Mouse (Mus musculus): ENCODE results near the gene Cldn15. TPM values are rescaled to one million over a fixed set of nuclear protein-coding genes. Genes with fewer than 3 reads are reported as not detected.

Cldn15 gene
- total RNA-seq (2023): 1 to 10 TPM; 1.2 to 1.6 TPM

GRCm38 (mm10) chr5:136966331-136966730 lies at the start of gene Cldn15:
Gene Cldn15 (plus strand): TSS chr5:136966616.

GRCm38 (mm10) chr5:136953015-136953414 lies 13.4 kb upstream of the Cldn15 start, which contains the start of gene Fis1:
Gene Fis1 (plus strand): TSS chr5:136953275.

GRCm38 (mm10) chr5:136986695-136987137 lies 20.3 kb downstream of the Cldn15 start, which contains the start of gene Plod3:
Gene Plod3 (plus strand): TSS chr5:136987019.

GRCm38 (mm10) chr5:136987934-136988271 lies 21.5 kb downstream of the Cldn15 start, which contains the start of gene Znhit1:
Gene Znhit1 (minus strand): TSS chr5:136988021.

Other genes starting within 250 kb of the Cldn15 start
- gene Col26a1, start 83.4 kb upstream of the Cldn15 start, total RNA-seq (2023): not detected
- gene Ift22, start 58.5 kb upstream of the Cldn15 start, total RNA-seq (2023): 1 to 10 TPM; 1.0 to 3.0 TPM
- 100 to 1,000 TPM; 136 to 139 TPM for gene Fis1, start 13.3 kb upstream of the Cldn15 start, total RNA-seq (2023)
- 10 to 100 TPM; 18.1 TPM for gene Plod3, start 20.4 kb downstream of the Cldn15 start, total RNA-seq (2023)
- gene Znhit1, start 21.4 kb downstream of the Cldn15 start, total RNA-seq (2023): 10 to 100 TPM; 24.2 to 31.7 TPM
- gene Vgf, start 59.8 kb downstream of the Cldn15 start, total RNA-seq (2023): not detected
- 10 to 100 TPM; 29.8 to 42.2 TPM for gene Ap1s1, start 79.5 kb downstream of the Cldn15 start, total RNA-seq (2023)
- not detected for gene Serpine1, start 105.7 kb downstream of the Cldn15 start, total RNA-seq (2023)
- gene Trim56, start 149.6 kb downstream of the Cldn15 start, total RNA-seq (2023): 100 to 1,000 TPM in 1 of 2 experiments, 10 to 100 TPM in 1; 90.0 to 103 TPM
- not detected for gene Muc3, start 182.7 kb downstream of the Cldn15 start, total RNA-seq (2023)
- 10 to 100 TPM in 1 of 2 experiments, 1 to 10 TPM in 1; 9.8 to 11.4 TPM for gene Muc3a, start 245.8 kb downstream of the Cldn15 start, total RNA-seq (2023)

Data from T-cell, adult 66 days (primary cell).